Mouse (Mus musculus): Measurements from ENCODE around the gene Filip1.

The Filip1 gene

DNA sequence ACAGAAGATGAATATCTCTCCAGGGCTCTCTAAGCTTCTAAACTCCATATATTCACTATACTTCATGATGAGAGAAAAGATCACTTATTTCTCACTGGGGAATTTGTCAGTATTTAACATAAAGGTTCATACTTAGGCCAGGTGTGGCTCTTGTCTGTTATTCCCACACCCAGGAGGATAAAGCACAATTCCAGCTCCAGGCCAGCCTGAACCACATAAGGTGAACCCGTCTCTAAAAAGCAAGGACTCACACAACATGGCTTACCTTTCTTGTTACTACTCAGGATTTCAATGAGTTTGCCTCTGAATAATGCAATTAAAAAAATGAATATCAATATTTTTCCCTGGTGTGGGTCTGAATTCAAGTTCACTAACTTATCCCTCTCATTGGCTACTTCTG is 23.6 kb downstream of the Filip1 start:
- DNase-seq (ENCODE audit: extremely low read depth, insufficient read length, low spot score), result no peak

DNA sequence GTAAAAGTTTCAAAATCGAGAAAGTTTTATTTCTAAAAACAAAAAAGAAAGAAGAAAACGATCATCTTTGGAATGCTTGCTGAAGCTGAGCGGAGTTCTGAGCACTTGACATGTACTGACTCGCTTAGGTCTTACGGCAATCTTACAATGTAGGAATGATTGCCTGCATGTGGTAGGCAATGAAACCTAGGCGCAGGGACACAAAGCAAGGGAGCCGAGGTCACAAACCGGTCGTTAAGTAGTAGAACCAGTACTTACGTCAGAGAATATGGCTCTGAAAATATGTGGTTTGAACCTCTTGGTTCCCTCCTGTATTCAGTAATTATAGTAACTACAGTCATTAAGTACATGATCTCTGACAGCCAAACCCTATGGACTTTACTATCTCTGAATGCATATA is 29.4 kb downstream of the Filip1 start:
- no peak for DNase-seq (ENCODE audit: extremely low read depth, insufficient read length, low spot score)

DNA sequence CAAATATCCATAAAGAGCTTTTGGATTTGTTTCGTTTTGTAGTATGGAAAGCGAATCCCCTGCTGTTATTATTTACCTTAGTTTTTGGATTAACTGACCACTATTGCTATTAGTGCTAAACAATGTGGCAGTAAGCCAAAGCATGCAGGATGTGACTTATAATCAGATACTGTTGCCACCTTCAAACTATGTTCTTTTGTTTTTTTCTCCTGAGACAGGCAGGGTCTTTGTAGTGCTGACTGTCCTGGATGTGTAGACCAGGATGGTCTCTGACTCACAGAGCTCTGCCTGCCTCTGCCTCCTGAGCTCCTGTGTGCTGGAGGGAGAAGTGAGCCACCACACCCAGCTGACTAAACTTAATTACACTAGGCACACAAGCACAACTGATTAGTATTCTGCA is 33.4 kb downstream of the Filip1 start:
- no peak for DNase-seq (ENCODE audit: extremely low read depth, insufficient read length, low spot score)

DNA sequence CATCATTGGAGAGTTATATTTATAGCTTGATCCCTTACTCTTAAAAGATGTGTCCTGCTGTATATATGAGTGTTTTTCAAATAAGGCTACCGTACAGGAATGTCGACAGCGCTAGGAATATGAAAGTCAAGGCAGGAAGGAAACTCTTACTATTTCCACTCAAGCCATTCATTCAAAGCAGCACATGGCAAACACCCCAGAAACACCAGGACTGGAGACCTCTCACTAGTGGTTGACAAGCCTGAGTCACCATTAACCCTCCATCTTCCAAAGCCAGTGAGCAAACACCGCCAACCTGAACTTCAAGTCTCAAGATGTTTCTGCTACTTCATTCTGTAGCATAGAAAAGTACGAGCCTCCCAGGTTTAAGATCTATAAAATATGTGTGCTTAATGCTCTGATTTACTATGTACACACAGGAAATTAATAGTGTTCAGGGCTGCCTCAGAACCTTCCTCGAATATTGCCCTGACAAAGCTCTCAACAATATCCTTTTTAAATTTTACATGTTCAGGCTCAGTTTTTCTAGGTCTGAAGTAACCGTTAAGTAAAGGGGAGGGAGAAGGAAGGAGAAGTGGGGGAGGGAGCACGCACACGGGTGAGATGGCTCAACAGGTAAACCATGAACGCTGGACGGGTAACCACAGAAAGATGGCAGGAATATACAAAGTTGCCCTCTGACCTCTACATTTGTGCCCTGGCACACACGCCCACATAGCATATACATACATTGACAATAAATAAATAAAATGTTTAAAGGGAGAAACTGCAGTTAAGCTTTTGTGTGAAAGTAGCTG is 34.2 kb downstream of the Filip1 start:
- no peak for DNase-seq (ENCODE audit: extremely low read depth, insufficient read length, low spot score)

DNA sequence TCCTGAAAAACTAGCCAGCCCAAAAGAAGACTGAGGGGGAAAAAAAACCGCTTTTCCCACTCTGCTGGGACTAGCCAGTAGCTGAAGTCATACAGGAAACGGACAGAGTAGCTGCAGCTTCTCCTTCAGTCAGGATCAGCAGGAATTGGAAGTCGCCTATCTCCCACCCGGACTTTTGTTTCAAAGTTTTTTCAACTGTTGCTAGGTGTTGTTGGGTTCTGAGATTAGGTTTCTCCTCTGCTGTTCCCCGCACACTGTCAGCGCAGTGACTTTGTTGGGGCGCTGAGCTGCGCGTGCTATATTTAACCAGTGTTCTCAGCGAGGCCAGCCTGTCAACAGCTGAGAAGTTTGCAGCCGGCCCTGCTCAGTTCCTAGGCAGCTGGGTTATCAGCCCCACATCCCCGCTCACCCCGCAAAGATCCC is 35.1 kb downstream of the Filip1 start:
- DNase-seq (ENCODE audit: extremely low read depth, insufficient read length, low spot score), result no peak

DNA sequence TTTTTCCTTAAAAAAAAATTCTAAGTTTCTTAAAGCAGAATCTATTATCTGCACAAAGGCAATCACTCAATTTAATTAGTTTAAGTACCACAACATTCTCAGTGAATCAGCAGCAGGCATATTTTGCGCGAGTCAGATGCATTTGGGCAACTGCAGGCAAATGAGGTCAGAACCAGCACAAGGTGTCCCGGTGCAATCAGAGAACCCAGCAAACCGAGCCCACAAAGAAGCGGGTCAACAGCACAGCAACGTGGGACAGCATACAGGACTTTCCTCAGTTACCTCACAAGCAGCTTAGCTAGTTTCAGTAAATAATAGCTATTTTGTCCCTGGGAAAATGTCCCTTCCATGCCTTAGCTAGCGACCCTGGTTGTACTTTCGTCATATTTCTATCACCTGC is 35.9 kb downstream of the Filip1 start:
- no peak for DNase-seq (ENCODE audit: extremely low read depth, insufficient read length, low spot score)

DNA sequence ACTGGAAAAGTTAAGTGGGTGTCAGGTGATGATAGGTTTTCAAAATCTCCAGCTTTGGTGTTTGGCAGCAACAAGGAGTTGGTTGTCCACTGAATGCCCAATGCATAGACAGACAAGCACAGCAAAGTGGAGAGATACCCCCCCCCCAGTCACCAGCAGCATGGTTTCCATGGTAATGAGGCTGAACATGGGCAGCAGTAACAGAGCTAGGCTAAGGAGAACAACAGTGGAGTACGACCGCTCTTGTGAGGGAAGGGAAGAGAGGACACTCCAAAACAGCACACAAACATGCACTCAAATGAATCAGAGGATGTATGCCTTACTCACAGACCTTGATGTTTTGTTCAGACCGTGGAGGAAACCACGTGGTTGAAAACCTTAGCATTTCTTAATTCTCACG is 37.5 kb downstream of the Filip1 start:
- DNase-seq (ENCODE audit: extremely low read depth, insufficient read length, low spot score), result no peak

DNA sequence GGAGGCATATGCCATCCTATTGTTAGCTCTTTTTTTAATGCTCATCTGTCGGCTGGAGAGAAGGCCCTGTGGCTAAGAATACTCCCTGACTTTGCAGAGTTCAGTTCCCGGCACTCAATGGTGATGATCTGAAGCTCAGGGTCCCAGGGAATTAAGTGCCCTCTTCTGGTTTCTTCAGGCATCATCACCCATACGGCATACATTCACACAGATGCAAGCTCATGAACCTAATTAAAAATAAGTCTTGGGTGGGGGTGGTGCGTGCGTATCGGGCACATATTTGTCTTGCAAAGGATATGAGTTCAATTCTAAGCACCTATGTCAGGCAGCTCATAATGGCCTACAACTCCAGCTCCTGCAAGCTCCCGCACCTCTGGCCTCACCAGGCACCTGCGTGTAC is 39.1 kb downstream of the Filip1 start:
- DNase-seq (ENCODE audit: extremely low read depth, insufficient read length, low spot score), result no peak

DNA sequence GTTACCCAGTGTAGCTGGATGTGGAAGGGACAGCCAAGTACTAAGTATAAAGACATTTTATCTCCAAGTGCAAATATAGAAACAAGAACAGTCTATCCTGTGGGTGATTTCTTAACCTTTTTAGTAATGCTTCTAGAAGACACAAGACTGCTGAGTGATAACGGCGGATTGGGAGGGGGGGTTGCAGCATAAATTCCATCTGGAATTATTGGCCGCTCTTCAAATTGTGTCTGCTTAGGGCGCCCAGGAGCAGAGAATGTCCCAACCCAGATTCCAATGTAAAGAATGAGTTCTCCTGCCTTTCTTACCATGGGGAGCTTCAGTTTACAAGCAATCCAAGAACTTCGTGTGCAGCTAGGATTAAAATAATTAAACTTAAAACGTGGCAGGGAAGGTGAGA is 39.9 kb downstream of the Filip1 start:
- no peak for DNase-seq (ENCODE audit: extremely low read depth, insufficient read length, low spot score)

DNA sequence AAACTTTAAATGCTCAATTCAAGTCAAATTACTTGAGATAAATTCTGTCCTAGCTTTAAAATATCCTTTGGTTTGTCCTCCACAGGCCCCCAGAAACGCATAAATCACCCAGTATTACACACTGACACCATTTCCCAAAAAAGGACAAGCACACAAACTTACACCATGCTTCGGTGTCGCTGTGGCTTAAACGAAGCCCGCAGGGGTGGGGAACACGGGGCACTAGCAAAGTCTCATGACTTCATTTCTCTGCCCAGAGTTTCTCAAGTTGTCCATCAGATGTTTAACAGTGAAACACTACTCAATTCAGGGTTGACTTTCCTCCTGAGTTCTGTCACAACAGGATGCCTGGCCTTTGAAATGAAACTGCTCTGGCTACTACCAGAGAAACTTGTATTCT is 41.0 kb downstream of the Filip1 start:
- DNase-seq (ENCODE audit: extremely low read depth, insufficient read length, low spot score), result no peak

DNA sequence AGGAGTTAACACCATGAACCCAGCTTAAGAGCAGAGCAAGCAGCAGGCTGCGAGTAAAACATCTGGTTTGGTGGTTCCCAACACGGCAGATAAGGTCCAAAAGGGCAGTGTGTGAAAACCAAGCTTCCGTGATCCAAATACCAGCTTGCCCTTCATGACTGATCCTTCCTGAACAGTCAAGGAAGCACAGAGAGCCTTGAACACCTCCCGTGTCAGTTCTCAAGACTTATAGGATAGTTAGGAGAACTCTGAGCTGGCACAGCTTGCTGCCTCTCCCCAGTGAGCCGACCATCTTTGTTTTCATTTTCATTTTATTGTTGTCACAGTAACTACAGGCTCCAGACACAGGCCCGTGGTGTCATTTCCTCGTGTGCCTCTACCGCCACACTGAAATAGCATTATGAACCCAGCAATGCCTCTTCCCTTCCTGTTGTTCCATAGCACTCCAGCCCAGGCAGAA is 42.0 kb downstream of the Filip1 start:
- DNase-seq (ENCODE audit: extremely low read depth, insufficient read length, low spot score), result no peak

DNA sequence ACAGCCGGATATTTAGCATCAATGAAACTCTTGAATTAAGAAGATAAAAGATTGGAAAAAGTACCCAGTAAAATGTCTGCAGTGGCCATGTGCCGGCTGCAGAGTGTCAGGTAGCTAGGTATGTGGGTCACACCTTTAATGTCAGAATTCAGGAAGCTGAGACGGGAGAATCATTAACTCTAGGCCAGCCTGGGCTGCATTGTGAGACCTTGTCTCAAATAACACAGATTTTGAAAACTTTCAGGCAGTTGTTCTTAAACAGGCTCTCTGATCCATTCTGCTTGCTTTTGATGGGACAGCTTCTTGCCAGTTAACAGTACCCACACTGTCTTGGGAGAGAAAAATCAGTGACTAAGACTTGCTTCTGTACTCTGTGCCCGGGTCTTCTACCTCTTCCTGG is 43.1 kb downstream of the Filip1 start:
- DNase-seq (ENCODE audit: extremely low read depth, insufficient read length, low spot score), result no peak

DNA sequence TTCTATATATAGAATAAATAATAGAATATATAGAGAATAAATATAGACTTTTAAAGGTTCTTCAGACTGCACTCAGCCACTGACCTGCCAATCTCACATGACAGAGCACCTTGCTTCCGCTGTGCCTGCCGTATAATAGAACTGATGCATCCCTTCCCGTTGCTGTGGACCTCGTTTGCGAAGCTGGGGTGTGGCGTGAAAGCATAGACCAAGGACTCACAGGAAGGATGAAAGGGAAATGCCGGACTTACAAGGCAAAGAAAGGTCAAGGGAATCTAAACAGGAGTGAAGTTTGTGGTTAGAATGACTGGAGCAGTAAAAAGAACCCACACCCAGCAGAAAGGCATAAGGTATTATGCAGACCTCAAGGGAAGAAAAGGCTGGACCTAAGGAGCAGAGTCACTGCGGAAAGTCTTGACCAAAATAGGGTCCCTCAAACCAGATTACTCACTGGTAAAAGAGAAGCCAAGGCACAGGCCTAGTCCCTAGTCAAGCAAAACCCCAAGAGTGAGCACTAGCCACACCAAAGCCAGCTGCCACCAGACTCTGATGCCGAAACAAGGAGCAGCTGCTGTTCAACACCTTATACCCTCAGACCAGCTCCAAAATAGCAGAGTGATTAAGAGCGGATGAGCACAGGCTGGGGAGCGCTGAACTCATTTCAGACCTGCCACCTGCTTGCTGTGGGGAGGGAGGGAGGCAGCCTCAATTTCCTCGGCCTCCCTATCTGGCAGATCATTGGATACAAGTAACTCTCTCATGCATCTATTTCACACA is 45.8 kb downstream of the Filip1 start:
- DNase-seq (ENCODE audit: extremely low read depth, insufficient read length, low spot score), result no peak

DNA sequence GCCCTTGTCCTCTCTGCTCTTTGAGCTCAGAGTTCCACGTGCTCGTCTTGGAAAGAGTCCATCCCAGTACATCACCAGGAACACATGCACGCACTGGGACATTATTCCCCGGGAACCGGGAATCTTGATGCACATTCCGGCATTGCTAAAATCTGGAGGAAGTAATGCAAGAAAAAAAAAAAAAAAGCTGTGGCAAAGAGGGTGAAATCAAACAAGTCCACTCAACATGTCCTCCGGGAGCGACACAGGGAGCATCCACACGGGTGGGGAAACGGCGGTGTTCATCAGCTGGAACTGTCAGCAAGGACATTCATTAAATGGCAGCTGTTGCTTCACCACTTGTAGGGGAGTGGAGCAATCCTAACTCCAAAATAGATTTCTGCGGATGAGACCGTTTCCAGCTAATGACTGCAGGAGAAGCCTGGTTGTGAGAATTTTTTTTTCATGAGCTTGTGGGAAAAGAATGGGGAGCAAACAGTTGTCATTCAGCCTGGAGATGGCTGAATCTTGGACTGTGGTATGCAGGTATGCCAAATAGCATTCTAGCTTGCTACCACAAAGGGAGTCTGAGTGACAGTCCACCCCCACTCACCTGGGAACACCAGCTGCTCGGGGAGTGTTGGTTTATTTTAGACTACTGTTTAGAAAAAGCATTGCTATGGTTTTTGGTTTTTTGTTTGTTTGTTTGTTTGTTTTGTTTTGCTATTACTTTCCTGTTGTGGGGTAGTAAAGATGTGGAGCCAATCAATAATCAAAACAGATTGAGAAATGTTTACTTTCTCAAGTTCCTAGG is 46.9 kb downstream of the Filip1 start:
- no peak for DNase-seq (ENCODE audit: extremely low read depth, insufficient read length, low spot score)

DNA sequence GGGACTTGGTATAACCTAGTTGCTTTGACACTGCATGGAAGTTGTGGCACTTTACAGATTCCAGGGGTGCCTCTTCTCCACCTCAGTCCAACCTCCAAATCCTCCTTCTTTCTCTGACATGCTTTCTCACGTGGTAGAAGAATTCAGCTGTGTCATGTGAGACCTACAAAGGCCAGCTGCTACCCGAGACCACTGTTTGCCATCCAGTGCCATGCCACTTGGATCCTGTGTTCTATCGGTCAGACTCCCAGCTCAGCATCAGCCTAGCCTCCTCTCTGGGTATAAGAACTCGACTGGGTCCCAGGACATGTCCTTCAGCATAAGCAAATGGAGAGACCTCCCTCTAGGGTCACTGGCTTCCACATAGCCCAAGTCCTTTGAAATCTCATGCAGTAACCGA is 47.6 kb downstream of the Filip1 start:
- DNase-seq (ENCODE audit: extremely low read depth, insufficient read length, low spot score), result no peak

DNA sequence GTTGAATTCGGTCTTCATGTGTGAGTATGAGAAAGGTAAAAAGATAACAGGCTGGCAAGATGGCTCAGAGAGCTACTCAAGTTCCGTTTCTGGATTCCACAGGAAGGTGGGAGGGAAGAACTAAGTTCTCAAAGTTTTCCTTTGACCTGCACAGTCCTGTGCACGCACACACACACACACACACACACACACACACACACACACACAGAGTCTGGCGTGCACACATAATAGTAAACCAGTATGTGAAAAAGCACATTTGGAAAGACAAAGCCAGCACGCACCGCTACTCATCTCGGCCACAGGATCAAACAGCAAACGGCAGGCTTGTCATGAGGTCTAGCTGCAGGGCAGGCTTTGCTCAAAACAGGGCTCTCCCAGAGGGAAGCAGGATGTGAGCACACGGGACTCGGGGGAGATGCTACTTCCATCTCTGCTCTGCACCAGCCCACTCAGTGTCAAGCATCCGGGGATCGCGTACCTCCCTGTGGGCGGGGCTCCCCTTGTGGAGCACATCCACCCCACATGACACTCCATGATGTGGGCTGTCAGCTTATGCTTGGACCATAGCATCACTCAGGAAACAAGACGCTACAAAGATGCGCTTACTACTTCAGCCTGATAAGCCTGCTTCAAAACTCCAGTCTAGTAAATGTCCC is 50.9 kb downstream of the Filip1 start:
- DNase-seq (ENCODE audit: extremely low read depth, insufficient read length, low spot score), result no peak

DNA sequence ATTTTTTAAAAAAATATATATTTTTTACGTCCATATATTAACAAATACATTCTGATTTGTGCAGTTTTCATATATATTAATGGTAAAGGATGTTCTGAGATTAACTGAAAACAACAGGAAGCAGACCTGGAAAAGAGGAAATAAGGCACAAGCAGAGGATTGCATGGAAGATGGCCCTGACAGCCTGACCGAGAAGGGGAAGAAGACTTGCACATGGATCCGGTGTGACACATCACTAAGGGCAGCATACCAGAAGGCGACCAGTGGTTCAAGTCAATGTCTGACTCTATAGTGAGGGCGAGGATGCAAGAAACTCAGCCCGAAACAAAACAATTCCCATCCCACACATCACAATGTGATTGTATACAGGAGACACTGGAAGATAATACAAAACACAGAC is 52.2 kb downstream of the Filip1 start:
- DNase-seq (ENCODE audit: extremely low read depth, insufficient read length, low spot score), result no peak

DNA sequence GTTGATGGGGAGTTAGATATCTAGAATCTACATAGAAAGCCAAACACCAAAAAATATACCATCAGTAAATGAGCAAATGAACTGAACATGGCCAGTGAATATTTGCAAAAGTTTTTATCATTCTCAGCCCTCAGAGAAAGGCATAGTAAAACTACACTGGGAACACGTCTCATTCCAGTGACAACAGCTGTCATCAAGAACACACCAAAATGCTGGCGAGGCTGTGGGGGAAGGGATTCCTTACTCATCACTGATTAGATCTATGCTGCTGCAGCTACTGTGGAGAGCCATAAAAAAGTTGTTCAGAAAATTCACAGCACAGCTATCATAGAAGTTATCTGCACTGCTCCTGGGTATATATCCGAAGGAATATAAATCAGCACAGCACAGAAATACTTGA is 54.3 kb downstream of the Filip1 start:
- DNase-seq (ENCODE audit: extremely low read depth, insufficient read length, low spot score), result no peak

DNA sequence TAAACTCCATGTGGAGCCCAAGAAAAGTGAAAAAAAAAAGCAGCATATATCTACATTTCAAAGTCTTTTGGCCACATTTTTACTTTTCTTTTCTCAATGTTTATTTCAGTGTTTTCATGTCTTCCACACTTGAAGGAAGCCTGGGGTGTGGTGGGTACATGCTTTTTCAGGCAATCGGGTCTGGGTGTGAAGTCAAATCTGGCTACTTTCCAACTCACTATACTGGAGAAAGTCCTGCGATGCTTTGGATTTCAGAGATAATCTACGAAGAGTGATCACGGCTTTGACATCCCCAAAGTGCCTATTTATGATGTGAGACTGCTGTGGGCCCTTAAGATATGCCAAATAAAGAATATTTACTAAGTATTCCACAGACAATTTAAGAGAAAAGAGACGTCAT is 57.7 kb downstream of the Filip1 start:
- DNase-seq (ENCODE audit: extremely low read depth, insufficient read length, low spot score), result no peak

DNA sequence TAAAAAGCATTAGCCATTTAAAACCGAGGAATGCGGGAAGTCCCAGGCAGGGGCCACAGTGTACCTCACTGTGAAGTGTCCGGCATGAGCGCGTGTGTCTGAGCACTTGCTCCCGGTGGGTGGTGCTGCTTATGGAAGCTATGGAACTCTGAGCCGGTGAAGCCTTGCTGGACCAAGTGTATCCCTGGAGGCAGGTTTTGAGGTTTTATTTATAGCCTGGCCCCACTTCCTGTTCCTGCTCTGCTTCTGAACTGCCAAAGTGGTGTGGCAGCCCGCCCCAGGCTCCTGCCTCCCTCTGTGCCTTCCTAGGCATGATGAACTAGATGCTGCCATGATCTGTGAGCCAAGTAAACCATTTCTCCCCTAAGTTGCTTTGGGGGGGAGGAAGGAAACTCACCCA is 60.7 kb downstream of the Filip1 start:
- no peak for DNase-seq (ENCODE audit: extremely low read depth, insufficient read length, low spot score)

DNA sequence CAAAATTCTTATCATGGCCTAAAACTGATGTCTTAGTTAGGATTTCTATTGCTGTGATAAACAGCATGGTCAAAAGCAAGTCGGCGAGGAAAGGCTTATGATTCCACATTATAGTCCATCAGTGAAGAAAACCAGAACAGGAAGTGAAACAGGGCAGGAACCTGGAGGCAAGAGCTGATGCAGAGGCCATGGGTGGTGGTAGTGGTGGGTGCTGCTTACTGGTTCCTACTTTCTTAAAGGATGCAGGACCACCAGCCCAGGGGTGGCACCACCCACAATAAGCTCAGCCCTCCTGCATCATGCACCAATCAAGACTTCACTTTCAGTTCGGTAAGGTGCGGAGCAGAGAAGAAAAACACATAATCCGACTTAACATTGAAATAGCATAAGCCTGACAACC is 61.3 kb downstream of the Filip1 start:
- no peak for DNase-seq (ENCODE audit: extremely low read depth, insufficient read length, low spot score)
